Mouse (Mus musculus) urinary bladder, postnatal 14 days (tissue): Measurements from ENCODE around the gene Hnrnph2.

Source experiments
- DNase-seq: peaks from one replicate; pipeline ENCODE4 v3.0.0; 2021; ENCODE audit warnings: low spot score

Hnrnph2 gene

DNA sequence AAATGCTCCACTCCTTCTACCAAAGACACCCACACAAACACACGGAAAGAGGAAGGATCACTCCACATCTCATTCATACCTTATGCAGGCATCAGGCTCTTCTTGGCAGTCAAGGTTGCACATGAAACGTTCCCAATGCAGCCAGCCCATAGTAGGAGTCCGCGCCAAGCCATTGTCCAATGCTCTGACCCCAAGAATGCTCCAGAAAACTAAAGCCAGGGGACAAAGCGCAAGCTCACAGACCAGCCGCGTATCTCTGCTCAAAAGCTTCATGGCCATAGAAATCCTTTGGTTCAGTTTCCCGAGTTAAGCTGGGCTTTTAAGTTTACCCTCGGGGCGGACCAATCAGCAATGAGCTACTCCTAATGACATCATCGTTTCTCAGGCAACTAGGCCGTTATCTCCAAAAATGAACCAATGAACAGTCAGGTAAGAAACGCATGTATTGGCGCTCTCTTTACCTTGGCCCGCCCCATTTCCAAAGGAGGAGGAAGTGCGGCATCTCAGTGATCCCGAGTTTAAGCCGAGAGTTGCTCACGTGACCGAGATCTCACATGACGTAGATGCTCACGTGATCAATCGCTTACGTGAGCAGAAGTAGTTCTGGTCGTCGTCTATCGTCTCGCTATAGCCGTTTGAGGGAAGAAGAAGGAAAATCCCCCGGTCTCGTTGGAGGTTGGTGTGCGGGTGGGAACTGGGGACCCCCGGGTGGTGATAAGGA is at the start of gene Hnrnph2, which contains the start of gene Gla:
Hnrnph2 (plus strand) TSS at position 521 of the 721 bp plus-strand sequence.
Gla (minus strand) TSS at position 467 of the 721 bp plus-strand sequence.
- DNase-seq, result peak; percentile 88

GRCm38 (mm10) chrX:134553326-134553725 is 47.7 kb upstream of the Hnrnph2 start:
- no peak for DNase-seq

- no peak for DNase-seq
Measured at GRCm38 (mm10) chrX:134554425-134554824, 46.6 kb upstream of the Hnrnph2 start.

DNA sequence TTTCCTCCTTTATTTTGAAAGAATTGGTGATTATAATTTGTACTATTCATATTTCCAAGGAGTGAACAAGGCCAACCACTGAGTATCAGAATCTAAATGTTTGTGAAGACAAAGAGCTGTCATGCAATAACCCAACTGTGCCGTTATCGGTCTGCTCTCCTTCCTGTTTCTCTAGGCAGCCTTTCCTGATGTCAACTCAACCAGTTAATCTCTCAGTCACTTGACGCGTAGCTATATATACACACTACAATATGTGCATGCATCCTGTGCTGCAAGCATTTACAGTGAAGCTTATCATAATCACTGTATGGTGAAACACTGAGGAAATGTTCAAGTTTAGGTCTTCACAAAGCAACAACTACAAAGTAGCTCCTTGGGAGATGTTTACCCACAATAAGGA is 36.7 kb upstream of the Hnrnph2 start:
- DNase-seq, result no peak

GRCm38 (mm10) chrX:134566536-134567222 is 34.3 kb upstream of the Hnrnph2 start:
- DNase-seq, result no peak

- no peak for DNase-seq
Measured at GRCm38 (mm10) chrX:134577896-134578295, 23.1 kb upstream of the Hnrnph2 start.

DNA sequence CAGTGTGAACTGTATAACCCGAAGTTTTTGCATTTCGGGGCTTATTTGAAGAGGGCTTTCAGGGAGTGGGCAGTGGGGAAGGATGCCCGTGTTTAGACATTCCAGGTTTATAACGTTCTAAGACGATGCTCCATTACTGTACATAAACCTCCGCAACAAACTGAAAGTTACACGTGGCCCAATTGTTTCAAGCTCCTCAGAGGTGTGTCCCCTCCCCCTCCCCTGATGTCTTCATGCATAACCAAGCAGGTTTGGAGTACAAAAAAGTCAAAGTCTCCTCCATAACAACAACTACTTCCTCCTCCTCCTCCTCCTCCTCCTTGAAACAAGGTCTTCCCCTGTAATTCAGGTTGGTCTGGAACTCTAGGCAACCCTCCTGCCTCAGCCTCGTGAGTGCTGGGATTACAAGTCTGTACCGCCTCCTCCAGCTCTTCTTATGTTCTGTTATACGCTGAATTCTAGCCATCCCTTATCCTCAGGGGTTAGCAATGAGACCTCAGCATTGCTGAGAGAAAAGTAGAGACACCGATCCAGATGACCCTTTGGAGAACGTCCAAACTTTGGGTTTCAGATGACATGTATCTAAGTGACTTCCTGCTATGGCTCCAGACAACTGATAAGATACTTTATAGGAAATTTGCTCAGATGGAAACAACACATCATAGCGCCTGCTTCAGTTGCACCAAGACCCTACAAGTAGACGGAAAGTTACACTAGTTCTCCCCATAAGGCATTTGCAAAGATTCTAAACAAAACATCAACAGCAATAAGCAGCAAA is 20.3 kb upstream of the Hnrnph2 start:
- DNase-seq, result no peak

DNA sequence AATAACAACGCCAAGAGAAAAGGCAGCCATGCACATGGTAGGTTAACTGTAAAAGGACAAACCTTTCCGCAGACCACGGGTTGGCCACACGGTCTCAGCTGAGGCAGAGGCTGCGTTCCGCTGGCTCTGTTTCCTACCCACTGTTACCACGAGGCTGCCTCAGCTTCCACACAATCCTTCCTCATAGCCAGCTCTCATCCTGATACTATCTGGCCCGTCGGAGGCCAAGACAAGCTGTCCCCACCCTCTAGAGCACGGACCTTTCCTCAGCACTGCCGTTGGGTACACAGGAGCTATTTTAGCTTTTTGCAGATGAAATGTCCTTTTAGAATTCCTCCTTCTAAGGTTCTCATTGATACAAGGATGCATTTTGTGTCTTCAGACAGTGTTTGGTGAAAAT is 18.7 kb upstream of the Hnrnph2 start:
- DNase-seq, result no peak

GRCm38 (mm10) chrX:134582888-134583669 is 17.9 kb upstream of the Hnrnph2 start, which contains the start of gene Btk:
Gene Btk, minus strand, starts transcription at chrX:134583570.
- DNase-seq, result no peak

- DNase-seq, result peak; percentile 89
Measured at GRCm38 (mm10) chrX:134585103-134586002, 15.6 kb upstream of the Hnrnph2 start, which contains the start of gene Rpl36a. Gene Rpl36a, plus strand, starts transcription at chrX:134585654.

GRCm38 (mm10) chrX:134586447-134586846 is 14.5 kb upstream of the Hnrnph2 start:
- DNase-seq, result no peak

- no peak for DNase-seq
Measured at GRCm38 (mm10) chrX:134588261-134588660, 12.7 kb upstream of the Hnrnph2 start.

- DNase-seq, result no peak
Measured at GRCm38 (mm10) chrX:134588997-134589396, 12.0 kb upstream of the Hnrnph2 start.

GRCm38 (mm10) chrX:134589836-134590235 is 11.1 kb upstream of the Hnrnph2 start:
- no peak for DNase-seq

- no peak for DNase-seq
Measured at GRCm38 (mm10) chrX:134599922-134600565, 935 bp upstream of the Hnrnph2 start.

DNA sequence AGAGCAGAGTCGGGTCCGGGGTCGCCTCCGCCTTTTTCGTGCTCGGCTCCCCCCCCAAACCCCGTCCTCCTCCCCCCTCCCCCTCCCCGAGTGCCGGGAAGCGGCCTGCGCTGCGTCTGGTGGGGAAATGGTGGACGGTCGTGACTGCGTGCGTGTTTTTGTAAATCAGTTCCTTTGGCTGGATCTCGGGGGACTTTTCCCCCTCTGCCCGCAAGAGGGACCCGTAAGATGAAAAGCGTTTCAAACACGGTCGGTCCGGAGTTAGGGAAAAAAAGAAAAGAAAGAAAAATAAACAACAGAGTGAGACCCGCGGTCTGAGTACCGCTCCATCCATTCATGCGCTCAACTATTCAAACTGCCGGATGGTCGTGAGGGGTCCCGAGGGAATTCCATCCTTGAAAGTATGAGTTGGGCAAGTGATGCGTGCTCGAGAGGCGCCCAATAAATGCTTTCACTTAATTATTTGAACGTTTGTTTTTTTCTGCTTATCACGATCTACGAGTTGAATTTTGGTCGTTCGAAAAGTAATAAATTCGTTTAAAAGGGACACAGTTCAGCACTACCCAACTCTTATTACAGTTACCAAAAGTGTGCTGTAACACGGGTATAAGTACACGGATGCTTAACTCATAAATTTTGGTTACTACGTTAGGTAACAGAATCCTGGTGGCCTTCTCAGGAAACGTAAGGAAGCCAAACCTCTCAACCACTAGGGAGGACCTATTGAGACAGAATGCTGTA is 571 bp downstream of the Hnrnph2 start:
- no peak for DNase-seq

- DNase-seq, result no peak
Measured at GRCm38 (mm10) chrX:134609472-134609871, 8.5 kb downstream of the Hnrnph2 start.

DNA sequence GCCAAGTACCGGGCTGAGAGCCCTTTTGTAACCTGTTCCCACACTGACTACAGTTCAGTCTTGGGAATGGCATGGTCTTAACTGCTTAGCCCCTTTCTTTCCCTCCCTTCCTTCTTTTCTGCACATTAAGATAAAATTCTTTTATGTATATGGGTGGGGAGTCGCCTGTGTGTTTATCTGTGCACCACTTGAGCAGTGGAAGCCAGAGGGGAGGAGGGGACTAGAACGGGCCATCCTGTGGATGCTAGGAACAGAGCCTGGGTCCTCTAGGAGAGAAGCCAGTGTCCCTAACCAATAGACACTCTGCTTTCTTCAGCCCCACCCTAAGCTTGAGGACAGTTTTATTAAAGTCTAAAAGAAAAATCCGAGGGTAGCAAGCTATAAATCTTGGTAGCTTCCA is 10.0 kb downstream of the Hnrnph2 start:
- DNase-seq, result no peak

GRCm38 (mm10) chrX:134612285-134612959 is 11.4 kb downstream of the Hnrnph2 start:
- DNase-seq, result peak; percentile 40
